Mouse (Mus musculus) myocyte (in vitro differentiated cells): ENCODE measurements at regions not wholly inside any gene's neighbourhood (a gene's known extent, or its start where the extent isn't known, plus 50 kb on each side); places are given as distances from the start of the nearest gene placed in this dataset.

ENCODE experiments used
- E2F4 ChIP-seq: IDR thresholded peaks from one replicate; pipeline ENCODE4 v1.6.1; 2011; ENCODE audit warnings: mild to moderate bottlenecking, control low read depth, moderate library complexity; ENCODE audit not compliant: insufficient read depth
- POLR2A ChIP-seq: IDR thresholded peaks from one replicate; pipeline ENCODE4 v1.6.1; 2011; ENCODE audit warnings: low read depth, mild to moderate bottlenecking, control low read depth, moderate library complexity; ENCODE audit not compliant: insufficient read length

DNA sequence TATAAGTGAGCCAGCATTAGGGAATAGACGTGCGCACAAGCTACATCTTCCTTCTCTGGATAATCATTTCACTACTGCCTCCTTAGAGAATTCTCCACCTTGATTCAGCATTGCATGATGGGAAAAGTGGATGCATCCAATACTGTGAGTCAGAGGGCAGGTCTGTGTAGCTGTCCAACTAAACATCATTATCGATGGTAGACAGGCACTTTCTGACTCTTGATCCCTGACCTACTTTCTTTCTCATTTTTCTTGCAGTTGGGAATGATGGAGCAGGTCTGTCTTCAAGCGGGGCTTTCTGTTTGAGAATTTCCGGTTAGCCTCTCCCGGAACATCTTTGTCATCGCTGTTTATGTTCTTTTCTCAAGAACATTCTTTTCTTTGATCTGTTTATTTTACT, 61.4 kb upstream of the Spry2 start:
- TF ChIP-seq POLR2A (no peak), E2F4 (no peak)
